Mouse (Mus musculus): Measurements from ENCODE around the gene Naa16. TPM values are rescaled to one million over a fixed set of nuclear protein-coding genes. Genes with fewer than 3 reads are reported as not detected.

Gene Naa16
- polyA plus RNA-seq, 1 experiment = 25.4 TPM

DNA sequence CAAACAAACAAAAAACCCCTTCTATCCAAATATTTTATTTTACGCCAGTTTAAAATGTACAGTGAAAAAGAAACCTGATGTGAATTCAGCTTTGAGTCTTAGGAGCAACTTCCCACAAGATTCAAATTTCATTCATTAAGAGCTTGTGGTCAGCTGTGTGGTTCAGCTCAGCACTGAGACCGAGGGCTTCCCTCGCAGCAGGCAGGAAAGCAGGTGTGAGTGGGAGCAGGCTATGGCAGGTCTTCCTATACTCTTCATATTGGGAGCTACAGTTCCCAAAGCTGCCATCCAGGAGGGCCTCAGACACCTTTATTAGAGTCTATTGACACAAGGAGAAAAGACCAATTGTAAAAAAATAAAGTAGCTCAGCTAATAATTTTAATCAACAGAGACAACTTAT lies 55.0 kb downstream of the Naa16 start:
- Histone ChIP-seq H3K4me3 (ENCODE audit: insufficient read depth, low read length) (no peak overlapping the region), H3K27ac (ENCODE audit: insufficient read depth, low read depth, low read length) (no peak overlapping the region), H3K4me1 (ENCODE audit: control insufficient read depth, insufficient read depth, low read length) (peaks cover 6% of the 10 kb centered on the region)
- TF ChIP-seq CTCF (IDR thresholded peaks at IDR 0.05; ENCODE audit: low read depth, low read length) = no peak
- no peak for TF ChIP-seq POLR2A (IDR thresholded peaks at IDR 0.05; ENCODE audit: borderline replicate concordance, low read depth, low read length)

DNA sequence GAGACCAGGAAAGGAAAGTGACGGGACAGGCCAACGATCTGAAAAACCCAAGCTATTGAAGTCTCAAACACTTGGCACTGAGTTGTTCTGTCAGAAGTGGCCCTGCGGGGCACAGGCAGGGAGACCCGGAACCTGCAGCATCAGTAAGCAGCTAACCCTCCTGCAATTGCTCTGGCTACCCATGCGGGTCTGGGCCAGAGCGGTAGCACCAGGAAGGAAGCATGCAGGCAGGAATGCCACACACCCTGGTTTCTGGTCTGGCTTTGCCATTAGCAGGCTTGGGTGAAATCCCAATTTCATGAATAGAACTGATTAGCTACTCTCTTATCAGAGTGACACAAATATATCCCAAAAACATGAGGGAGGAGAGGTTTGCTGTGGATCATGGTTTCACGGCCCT lies 58.6 kb downstream of the Naa16 start:
- H3K4me3 ChIP-seq (ENCODE audit: insufficient read depth, low read length) = no peak overlapping the region
- H3K4me1 ChIP-seq (ENCODE audit: control insufficient read depth, insufficient read depth, low read length) = peaks cover 6% of the 10 kb centered on the region
- TF ChIP-seq POLR2A (IDR thresholded peaks at IDR 0.05; ENCODE audit: borderline replicate concordance, low read depth, low read length) (no peak), CTCF (IDR thresholded peaks at IDR 0.05; ENCODE audit: low read depth, low read length) (no peak)
- H3K27ac ChIP-seq (ENCODE audit: insufficient read depth, low read depth, low read length) = no peak overlapping the region

DNA sequence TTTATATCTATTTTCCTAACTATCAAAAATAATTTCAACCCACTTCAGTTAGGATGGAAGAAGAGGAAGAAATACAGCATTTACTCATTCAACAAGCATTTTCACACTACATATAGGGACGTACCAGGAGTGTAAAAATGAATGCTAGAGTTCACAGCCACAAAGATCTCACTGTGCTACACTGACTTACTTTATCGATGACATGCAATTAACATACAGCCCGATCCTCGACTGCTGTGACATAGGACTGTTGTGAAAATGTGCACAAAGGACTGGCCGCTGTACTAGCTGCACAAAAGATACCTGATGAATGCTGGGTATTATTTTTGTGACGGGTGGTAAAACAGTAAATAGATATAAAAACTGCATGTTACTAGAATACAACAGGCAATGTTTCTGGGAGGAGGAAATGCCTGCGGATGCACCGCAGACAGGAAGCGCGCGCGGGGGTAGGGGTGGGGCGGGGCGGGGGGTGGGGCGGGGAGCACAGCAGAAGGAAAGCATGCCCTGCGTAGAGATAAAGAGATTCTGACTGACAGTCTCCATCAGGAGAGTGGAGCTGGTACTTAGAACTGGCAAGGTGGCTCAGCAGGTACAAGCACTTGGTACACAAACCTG lies 59.5 kb downstream of the Naa16 start:
- TF ChIP-seq POLR2A (IDR thresholded peaks at IDR 0.05; ENCODE audit: borderline replicate concordance, low read depth, low read length) = no peak
- no peak for TF ChIP-seq CTCF (IDR thresholded peaks at IDR 0.05; ENCODE audit: low read depth, low read length)
- H3K4me1 ChIP-seq (ENCODE audit: control insufficient read depth, insufficient read depth, low read length) = peaks cover 6% of the 10 kb centered on the region
- no peak overlapping the region for H3K27ac ChIP-seq (ENCODE audit: insufficient read depth, low read depth, low read length)
- H3K4me3 ChIP-seq (ENCODE audit: insufficient read depth, low read length) = peak overlapping the region; percentile 46

DNA sequence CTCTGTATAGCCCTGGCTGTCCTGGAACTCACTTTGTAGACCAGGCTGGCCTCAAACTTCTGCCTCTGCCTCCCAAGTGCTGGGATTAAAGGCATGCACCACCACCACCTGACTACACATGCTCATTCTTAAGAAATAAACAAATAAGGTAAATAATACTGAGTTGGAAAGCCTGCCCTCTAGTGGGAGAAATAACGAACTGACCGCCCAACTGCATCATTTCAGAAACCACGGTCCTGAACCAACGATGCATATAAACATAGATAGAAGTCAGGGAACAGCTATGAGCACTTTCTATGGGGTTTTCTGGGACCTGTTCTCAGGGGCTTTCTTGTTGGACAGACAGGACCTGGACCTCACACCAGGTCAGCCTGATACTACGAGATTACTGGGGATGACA lies 63.5 kb downstream of the Naa16 start:
- TF ChIP-seq CTCF (IDR thresholded peaks at IDR 0.05; ENCODE audit: low read depth, low read length) = 0 out of 2 replicates have a peak, but pooled peaks have one; percentile 44
- TF ChIP-seq POLR2A (IDR thresholded peaks at IDR 0.05; ENCODE audit: borderline replicate concordance, low read depth, low read length) = no peak

DNA sequence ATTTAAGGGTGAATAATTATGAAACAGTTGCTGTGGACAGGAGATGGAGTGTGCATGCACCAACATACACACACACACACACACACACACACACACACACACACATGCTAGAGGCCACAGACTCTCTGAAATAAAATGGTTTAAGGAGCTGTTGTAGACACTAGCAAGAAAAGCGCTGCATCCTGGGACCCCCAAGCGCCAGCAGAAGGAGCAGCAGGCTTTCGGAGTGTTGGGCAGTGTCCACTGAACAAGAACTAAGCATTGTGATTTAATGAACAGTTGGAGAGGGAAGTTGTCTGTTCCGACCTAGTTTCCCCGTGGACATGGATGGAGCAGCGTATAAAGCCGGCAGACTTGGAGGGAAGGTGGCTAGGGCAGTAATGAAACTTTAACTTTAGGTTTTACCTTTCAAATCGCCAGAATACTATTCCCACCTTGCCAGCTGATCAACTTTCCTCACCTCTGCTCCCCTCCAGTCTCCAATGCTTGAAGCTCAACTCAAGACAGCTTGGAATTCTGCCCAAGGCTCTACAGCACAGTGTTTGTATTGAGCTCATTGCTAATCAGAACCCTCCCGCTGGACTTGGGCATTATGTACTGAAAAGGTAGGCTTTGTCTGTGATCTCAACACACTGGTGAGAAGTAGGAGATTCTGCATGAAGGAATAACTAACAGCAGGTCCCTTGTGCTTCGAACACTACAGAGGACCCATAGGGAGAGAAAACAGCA lies 66.3 kb downstream of the Naa16 start:
- H3K4me3 ChIP-seq (ENCODE audit: insufficient read depth, low read length) = no peak overlapping the region
- H3K27ac ChIP-seq (ENCODE audit: insufficient read depth, low read depth, low read length) = no peak overlapping the region
- no peaks in the 10 kb centered on the region for H3K4me1 ChIP-seq (ENCODE audit: control insufficient read depth, insufficient read depth, low read length)
- TF ChIP-seq CTCF (IDR thresholded peaks at IDR 0.05; ENCODE audit: low read depth, low read length) = no peak
- TF ChIP-seq POLR2A (IDR thresholded peaks at IDR 0.05; ENCODE audit: borderline replicate concordance, low read depth, low read length) = no peak

More for the DNA sequence above, 63.5 kb downstream of the Naa16 start:
- H3K4me3 ChIP-seq (ENCODE audit: insufficient read depth, low read length) = no peak overlapping the region
- no peak overlapping the region for H3K27ac ChIP-seq (ENCODE audit: insufficient read depth, low read depth, low read length)
- H3K4me1 ChIP-seq (ENCODE audit: control insufficient read depth, insufficient read depth, low read length) = peaks cover 6% of the 10 kb centered on the region

DNA sequence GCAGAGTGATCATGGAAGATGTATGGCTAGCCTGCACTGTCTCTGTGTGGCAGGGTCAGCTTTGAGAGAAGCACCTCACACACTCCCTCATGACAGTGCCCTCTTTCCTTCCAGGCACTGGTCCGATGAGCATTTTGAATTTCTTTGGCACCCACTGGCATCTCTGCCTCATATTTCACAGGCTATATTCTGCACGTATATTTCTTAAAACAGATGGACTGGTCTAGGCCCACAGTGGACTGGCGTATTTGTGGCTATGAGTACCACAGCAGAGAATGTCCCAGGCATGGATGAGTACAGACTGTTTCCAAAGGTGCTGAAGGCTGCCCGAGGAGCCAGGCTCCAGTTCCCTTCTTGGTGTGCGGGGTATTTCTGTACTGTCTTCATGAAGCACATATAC lies 68.7 kb downstream of the Naa16 start:
- Histone ChIP-seq H3K27ac (ENCODE audit: insufficient read depth, low read depth, low read length) (no peak overlapping the region), H3K4me3 (ENCODE audit: insufficient read depth, low read length) (no peak overlapping the region), H3K4me1 (ENCODE audit: control insufficient read depth, insufficient read depth, low read length) (no peaks in the 10 kb centered on the region)
- TF ChIP-seq POLR2A (IDR thresholded peaks at IDR 0.05; ENCODE audit: borderline replicate concordance, low read depth, low read length) (no peak), CTCF (IDR thresholded peaks at IDR 0.05; ENCODE audit: low read depth, low read length) (no peak)

DNA sequence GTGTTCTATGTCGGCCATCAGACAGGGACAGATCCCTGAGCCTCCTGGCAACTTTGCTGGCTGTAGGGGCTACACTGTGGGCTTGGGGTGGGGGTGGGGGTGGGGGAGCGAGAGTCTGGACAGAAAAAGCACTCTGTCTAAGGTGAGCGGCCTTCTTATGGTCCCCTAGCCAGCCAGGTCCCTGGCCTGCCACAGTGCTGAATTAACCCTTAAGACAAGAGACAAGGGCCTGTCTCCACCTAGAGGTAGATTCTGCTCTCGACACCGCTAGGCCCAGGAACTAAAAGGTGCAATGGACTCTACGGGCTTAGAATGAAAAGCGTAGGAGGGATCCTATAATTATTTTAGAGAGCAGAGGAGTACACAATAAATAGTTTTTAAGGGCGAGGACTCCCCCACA lies 69.4 kb downstream of the Naa16 start:
- Histone ChIP-seq H3K4me3 (ENCODE audit: insufficient read depth, low read length) (no peak overlapping the region), H3K4me1 (ENCODE audit: control insufficient read depth, insufficient read depth, low read length) (no peaks in the 10 kb centered on the region), H3K27ac (ENCODE audit: insufficient read depth, low read depth, low read length) (no peak overlapping the region)
- TF ChIP-seq CTCF (IDR thresholded peaks at IDR 0.05; ENCODE audit: low read depth, low read length) = no peak
- no peak for TF ChIP-seq POLR2A (IDR thresholded peaks at IDR 0.05; ENCODE audit: borderline replicate concordance, low read depth, low read length)

DNA sequence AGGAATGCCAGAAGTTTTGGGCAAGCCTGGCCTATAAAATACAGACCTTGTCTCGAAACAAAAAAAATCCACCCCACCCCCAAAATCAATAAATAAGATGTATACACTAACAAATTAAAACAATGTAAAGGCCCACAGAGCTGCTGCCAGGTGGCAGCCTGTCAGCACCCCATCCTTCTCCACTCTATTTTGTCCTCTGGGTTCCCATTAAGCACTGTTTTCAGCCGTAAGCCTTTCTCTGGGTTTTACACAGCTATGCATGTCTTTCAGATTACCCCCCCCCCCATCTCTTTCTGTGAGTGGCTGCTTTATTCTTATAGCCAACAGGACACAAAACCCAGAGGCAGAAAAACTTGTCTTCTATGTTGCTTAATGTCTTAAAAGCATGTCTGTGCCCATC lies 73.0 kb downstream of the Naa16 start:
- Histone ChIP-seq H3K4me3 (ENCODE audit: insufficient read depth, low read length) (no peak overlapping the region), H3K27ac (ENCODE audit: insufficient read depth, low read depth, low read length) (no peak overlapping the region), H3K4me1 (ENCODE audit: control insufficient read depth, insufficient read depth, low read length) (no peaks in the 10 kb centered on the region)
- no peak for TF ChIP-seq POLR2A (IDR thresholded peaks at IDR 0.05; ENCODE audit: borderline replicate concordance, low read depth, low read length)
- no peak for TF ChIP-seq CTCF (IDR thresholded peaks at IDR 0.05; ENCODE audit: low read depth, low read length)

DNA sequence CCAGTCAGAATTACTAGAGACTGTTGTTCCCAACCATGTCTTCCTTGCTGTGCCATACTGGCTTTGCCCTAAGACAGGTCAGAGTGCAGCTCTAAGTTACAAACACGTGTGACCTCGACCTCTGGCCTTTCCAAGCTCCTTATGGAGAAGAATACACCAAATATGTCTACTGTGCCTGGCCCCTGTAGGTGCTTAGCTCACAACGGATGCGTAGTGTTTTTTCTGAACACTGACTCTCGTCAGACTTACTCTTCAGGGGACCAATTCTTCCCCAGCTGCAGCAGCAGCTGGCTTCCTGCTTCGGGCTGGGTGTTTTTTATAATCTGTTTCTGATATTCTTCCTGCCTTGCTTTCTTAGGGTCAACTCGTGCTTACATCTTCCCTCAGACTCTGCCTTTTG lies 74.7 kb downstream of the Naa16 start:
- Histone ChIP-seq H3K4me1 (ENCODE audit: control insufficient read depth, insufficient read depth, low read length) (no peaks in the 10 kb centered on the region), H3K4me3 (ENCODE audit: insufficient read depth, low read length) (no peak overlapping the region), H3K27ac (ENCODE audit: insufficient read depth, low read depth, low read length) (no peak overlapping the region)
- no peak for TF ChIP-seq POLR2A (IDR thresholded peaks at IDR 0.05; ENCODE audit: borderline replicate concordance, low read depth, low read length)
- no peak for TF ChIP-seq CTCF (IDR thresholded peaks at IDR 0.05; ENCODE audit: low read depth, low read length)

DNA sequence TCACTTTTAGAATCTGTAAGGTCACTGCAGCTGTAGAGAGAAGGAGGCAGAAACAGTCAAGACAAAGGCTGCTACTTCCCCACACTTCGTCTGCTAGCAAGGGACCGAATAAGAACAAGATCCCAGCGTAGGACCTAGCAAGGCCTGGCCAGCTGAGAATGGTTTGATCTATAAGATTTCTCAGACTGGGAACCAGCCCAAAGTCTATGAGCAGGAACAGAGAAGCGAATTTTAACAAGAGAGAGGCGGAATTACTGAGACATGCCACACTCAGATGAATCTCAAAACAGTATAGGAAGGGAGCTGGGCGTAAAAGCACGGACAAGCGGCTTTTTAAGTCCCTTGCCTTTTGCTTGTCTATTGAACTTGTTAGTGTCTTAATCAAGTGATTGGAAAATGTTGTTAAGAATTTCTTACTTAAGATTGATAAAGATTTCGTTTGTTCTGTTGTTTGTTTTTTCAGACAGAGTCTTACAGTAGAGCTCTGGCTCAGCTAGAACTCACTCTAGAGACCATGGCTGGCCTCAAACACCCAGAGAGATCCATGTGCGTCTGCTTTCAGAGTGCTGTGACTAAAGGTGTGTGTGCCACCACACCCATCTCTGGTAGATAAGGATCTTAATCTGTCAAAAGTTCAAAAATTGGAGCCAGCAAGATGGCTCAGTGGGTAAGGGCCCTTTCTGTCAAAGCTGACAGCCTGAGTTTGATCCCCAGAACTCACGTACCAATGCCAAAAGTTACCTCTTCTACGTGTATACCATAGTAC lies 76.2 kb downstream of the Naa16 start:
- TF ChIP-seq POLR2A (IDR thresholded peaks at IDR 0.05; ENCODE audit: borderline replicate concordance, low read depth, low read length) (no peak), CTCF (IDR thresholded peaks at IDR 0.05; ENCODE audit: low read depth, low read length) (no peak)
- Histone ChIP-seq H3K4me3 (ENCODE audit: insufficient read depth, low read length) (no peak overlapping the region), H3K4me1 (ENCODE audit: control insufficient read depth, insufficient read depth, low read length) (no peaks in the 10 kb centered on the region), H3K27ac (ENCODE audit: insufficient read depth, low read depth, low read length) (no peak overlapping the region)

All from bone marrow macrophage, adult 2 months (primary cell).